Mouse (Mus musculus) adrenal gland, postnatal 4 days (tissue): ENCODE results near the gene Kcnn4. TPM values are rescaled to one million over a fixed set of nuclear protein-coding genes. Genes with fewer than 3 reads are reported as not detected.
A peak's percentile ranks its signal among the peaks of the same experiment; 100 is the strongest.
"Not testable (repeated sequence)": the region's sequence is repeated elsewhere in the genome, so short reads cannot be mapped to it uniquely, and the experiment has no call there.

Experiments
- DNase-seq, 2 experiments: peaks; one replicate each; pipeline ENCODE4 v3.0.0; 2021 to 2022; ENCODE audit warnings: low spot score in 2 of 2, mixed read lengths in 2 of 2
- total RNA-seq, 2 experiments: library from RNA; stranded (reverse); gene quantifications; 2 replicates each; pipeline ENCODE4 v1.2.3; 2021

The Kcnn4 gene
- total RNA-seq, 2 experiments from 2014 or later = 3.0 to 7.3 TPM

DNA sequence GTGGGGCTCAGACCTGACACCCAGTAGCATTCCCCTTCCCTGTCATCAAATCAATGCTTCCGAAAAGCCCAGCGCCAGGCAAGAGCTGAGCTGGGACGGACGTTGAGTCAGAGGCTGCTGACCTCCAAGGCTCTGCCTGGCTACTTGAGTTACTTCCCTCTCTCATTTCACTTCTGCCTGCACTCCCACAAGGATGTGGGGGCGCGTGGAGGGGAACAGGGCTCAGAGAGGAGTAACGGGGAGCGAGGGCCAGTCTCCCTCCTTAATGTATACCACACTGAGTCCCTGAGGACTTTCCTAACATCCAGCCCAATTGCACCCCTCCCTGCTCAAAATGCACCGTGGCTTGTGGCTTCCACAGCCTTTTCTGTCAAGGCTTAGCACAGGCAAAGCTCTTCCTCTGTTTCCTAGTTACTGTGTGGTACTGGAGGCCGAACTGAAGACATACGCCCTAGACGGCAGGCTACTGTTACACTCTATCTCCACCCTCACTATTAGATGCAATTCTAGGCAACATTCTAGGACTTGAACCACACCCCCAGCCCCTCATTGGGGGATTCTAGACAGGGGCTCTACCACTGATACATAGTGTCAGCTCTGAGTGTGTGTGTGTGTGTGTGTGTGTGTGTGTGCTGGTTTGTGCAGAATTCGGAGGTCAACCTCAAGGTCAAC is 19.6 kb downstream of the Kcnn4 start:
- DNase-seq = no peak

DNA sequence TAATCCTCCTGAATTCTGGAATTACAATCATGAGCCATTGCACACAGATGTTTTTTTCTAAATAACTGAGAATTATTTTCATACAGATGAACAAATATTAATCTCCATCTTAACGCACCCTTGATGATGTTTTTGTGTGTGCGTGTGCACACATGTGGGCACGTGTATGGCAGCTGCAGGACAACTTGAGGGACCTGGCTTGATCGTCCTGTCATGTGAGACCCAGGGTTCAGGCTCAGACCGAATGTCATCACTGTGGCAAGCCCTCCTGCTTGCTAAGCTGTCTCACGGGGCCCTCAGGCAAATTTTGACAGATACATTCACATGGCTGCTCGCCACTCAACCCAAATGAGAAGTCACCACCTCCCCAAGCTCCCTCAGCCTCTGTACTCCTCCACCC is 20.4 kb downstream of the Kcnn4 start:
- no peak for DNase-seq

DNA sequence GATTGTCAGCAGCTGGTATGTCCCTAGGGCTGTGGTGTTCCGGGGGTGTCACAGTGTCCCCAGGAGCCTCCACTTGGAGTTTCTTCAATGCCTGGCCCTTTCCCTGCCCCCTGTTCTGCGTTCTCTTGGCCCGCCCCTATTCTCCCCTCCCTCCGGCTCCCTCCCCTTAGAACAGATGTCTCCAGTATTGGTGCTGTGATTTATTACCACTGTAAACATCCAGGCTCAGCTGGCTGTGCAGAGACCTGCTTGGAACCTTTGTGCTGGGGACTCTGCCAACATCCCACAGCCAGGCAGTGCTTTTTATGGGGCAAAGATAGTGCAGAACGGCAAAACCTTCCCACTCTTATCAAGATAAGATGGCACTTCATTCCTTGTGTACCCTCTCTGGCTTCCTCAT is 21.0 kb downstream of the Kcnn4 start:
- DNase-seq = no peak

DNA sequence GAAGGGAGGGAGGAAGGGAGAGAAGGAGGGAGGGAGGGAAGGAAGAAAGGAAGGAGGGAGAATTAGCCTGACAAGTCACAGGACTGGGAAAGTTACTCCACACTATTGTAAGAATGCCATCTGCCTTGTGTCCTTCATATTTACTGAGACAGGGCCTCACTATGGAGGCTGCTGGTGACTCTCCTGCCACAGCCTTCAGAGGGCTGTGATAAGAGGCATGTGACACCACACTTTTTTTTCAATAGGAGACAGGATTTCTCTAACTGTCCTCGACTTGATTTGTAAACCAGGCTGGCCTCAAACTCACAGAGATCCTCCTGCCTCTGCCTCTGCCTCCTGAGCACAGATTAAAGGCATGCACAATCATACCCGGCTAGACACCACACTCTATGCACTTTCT is 21.6 kb downstream of the Kcnn4 start:
- no peak for DNase-seq

DNA sequence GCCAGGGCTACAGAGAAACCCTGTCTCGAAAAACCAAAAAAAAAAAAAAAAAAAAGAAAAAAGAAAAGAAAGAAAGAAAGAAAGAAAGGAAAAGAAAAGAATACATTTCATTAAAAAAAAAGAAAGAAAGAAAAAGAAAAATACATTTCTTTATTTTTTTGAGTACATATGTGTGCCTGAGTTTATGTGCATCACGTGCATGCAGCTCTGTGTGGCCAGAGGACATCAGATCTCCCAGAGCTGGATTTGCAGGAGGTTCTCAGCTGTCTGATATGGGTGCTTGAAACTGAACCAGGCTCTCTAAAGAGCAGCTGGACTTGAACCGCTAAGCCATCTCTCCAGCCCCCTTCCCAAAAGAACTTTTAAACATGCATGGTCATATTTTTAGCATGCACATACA is 24.0 kb downstream of the Kcnn4 start:
- no peak for DNase-seq

DNA sequence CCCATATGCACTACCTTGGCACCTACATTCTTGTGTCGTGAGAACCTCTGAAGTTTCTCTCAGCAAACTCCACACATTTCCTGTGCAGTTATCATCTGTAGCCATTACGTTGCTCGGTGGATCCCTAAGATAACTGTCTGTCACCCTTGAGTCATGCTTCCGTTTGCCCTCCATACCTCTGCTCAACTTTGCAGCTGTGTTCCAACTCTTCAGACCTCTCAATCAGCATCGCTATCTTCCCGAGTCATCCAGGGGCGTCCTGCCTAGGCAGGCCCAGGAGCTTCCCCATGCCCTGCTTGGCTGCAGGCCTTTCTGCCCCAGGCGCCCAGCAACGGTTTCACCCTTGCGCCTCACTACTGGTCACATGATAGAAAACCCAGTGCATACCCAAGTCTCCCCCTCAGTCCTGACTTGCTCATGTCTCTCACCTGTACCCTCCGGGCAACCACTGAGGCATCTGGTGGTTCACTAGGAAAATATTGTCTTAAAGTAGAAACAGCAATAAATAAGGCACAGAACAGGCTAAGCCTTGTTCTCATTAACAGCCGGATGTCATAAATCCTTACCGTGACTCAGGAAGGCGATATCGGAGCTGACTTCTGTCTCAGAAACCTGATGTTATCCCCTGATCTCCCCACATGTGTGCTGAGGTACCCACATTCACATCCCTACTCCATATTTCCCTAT is 24.6 kb downstream of the Kcnn4 start:
- DNase-seq = no peak

DNA sequence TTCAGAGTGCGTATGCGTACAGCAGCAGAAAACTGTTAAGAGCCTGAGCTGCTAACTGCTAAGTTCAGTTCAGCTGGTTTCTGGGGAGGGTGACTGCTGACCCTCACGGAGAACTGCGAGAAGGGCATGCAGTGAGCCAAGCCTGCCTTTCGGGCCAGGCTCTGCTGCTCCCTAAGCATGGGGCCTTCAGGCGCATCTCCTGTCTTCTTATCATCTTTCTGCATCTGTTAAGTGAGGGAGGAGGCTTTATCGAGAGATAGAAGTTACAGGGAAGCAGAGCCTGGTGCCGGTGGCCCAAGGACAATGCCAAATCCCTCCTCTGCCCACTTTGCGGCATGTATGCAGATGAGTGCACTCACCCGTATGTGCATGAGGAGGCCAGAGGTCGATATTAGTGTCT is 26.8 kb downstream of the Kcnn4 start:
- DNase-seq = no peak

DNA sequence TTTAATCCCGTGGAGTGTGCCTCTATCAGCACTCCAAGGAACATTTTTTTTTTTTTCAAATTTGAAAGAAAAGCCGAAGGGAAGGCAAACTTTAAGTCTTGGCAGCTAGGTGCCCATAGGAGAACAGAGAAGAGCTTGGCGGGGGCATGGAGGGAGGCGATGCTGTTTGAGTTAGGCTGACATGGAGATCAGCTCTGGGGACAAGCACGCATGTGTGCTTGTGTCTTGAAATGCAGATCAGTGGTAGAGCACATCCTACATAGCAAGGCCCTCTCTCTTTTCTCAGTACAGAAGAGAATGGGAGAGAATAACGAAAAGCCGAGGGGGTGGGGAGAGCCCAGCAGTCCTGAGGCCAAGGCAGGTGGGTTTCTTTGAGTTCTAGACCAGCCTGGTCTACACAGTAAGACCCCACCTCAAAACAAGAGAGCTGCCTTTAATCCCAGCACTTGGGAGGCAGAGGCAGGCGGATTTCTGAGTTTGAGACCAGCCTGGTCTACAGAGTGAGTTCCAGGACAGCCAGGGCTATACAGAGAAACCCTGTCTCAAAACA is 28.4 kb downstream of the Kcnn4 start:
- no peak for DNase-seq

DNA sequence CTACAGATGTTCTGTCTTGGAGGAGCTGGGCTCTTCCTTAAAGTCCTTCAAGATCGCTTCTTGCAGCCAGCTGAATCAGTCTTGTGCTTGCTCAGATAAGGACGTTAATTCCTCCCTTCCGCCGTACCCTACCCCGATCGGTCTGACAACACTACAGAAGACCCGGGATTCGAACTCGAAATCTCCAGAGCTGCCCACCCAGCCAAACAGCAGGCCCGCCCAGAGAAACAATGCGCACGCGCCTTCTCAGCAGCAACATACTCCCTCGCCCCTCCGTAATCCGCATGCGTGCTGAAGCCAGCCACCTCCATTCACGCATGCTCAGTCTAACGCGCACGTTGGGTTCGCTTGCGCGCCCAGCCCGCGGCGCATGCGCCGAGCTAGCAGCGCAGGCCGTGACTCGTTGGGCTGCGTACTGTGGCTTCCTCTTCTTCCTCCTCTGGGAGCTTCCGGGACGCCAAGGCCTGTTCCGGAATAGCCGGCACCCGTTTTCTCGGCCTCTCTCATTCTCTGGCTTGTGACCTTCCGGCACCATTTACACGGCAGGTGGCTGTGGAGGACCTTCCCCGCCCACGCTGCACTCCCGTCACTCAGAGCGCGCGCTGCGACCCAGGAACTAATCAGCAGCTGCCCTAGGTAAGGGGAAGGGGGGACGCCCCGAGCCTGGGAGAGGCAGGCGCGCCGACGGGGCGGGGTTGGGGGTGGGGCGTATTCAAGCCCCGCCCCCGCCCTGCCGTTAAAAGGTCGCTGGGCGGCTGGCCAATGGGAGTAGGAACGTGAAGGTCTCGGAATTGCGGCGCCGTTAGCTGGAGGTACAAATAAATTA is 29.4 kb downstream of the Kcnn4 start, which contains the start of gene Smg9:
TSS of gene Smg9 (plus strand) at position 364 of the 826 bp plus-strand sequence.
- peak; percentile 83 to 95 for DNase-seq

DNA sequence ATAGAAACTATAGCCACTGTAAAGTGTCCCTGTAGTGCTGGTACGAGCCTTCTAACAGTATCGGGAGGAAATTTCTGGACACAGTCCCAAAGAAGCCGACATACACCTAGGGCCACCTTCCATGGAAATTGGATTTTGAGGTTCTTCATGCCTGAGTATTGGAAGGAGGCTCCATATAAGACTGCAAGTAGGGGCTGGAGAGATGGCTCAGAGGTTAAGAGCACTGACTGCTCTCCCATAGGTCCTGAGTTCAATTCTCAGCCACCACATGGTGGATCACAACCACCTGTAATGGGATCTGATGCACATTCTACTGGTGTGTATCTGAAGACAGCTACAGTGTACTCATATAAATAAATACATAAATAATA is 30.0 kb downstream of the Kcnn4 start:
- DNase-seq = no peak

DNA sequence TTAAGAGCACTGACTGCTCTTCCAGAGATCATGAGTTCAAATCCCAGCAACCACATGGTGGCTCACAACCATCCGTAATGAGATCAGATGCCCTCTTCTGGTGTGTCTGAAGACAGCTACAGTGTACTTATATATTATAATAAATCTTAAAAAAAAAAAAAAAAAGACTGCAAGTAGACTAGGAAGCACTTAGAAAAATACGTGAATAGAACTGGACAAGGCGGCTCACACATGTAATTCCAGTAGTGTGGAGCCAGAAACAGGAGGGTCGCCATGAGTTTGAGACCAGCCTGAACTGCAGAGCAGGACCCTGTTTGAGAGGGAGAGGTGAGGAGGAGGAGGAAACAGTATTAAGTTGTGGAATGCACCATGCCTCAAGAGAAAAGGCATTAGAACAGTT is 30.4 kb downstream of the Kcnn4 start:
- not testable (repeated sequence) for DNase-seq

DNA sequence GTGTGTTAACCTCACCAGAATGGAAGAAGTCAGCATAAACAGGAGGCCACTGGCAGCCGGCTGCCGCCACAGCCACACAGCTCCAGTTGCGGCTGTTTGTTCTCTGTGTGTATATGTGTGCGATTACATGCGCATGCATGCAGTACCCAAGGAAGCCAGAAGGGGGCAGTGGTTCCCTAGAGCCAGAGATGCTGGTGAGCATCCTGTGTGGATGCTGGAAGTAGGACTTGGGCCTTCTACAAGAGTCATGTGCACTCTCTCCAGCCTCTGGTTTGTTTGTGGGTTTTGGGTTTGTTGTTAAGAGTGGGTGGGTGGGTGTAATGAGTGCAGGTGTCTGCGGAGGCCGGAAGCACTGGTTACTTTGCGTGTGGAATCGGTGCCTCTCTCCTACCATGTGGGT is 32.8 kb downstream of the Kcnn4 start:
- DNase-seq = no peak

DNA sequence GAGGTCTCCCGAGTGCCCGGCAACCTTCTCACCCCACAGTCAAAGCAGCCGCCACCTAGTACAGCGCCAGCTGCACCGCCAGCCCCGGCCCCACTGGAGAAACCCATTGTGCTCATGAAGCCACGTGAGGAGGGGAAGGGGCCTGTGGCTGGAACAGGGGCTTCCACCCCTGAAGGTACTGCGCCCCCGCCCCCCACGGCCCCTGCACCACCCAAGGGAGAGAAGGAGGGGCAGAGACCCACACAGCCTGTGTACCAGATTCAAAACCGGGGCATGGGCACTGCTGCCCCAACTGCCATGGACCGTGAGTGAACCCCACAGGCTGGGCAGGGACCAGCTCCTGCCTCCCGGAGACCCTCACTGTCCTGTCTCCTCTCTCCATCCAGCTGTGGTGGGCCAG is 35.6 kb downstream of the Kcnn4 start:
- DNase-seq = no peak

DNA sequence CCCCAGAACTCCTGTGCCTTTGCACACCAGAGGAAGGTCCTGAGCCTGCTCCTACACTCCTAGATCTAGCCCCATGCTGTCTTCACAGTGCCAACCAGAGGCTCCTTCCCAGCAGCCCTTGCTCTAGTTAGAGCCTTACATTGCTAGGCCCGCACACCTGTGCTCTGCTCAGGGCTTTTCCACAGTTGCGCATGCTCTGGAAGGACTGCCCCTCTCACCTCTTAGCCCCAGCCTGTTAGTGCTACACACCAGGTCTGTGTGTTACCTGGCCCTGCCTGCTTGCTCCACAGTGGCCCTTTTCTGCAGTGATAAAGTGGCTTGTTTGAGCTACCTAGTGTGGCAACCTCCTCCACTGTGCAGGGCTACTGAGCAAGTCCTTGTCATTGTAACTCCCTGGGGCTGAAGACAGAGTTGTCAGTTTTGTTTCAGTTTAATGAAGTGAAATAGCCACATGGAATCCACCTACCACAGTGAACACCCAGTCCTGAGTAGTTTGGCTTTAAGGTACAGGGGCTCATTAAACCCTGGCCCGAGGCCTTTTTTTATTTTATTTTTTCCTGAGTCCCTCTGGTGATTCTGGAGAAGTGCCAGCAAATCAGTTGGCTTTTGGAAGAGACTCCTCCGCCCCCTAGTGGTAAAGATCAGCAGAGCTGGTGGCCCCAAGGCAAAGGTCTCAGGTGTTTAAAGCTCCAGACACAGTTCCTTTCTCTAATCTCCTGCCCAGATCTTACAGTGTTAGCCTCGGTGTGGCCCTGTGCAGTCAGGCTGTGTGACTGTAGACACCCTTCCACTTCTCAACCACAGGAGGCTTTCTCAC is 36.7 kb downstream of the Kcnn4 start:
- DNase-seq = peak in 1 of 2 experiments; percentile 66

DNA sequence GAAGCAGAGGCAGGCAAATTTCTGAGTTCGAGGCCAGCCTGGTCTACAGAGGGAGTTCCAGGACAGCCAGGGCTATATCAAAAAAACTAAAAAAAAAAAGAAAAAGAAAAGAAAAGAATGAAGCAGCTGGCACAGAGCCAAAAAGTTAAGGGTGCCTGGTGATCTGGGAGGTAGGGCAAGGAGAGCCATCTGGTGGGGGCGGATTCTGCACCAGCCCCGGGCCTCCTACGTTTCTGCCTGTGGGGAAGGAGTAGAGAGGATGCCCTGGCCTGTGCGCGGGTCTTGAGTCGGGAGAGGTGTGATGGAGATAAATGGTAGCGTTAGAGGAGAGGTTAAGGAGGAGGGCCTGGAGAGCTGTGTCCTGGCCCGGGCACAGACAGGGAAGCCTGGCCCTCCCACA is 38.1 kb downstream of the Kcnn4 start:
- DNase-seq = no peak

DNA sequence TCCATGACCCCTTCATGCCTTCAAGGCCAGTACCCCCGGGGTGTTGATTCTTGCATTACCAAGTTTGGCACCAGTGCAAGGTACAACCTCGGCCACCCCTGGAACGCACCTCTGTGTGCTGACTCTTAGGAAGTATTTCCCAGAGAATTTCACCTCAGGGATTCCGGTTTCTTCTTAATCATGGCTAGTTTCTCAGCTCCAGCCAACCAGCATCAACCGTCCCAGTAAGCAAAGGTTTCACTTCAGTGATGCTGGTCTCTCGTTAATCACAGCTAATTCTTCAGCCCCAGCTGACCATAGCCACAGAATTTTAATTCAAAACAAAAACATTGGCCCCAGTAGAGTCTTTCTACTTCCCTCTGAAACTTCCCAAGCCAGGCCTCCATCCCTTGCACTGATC is 40.1 kb downstream of the Kcnn4 start:
- no peak for DNase-seq

DNA sequence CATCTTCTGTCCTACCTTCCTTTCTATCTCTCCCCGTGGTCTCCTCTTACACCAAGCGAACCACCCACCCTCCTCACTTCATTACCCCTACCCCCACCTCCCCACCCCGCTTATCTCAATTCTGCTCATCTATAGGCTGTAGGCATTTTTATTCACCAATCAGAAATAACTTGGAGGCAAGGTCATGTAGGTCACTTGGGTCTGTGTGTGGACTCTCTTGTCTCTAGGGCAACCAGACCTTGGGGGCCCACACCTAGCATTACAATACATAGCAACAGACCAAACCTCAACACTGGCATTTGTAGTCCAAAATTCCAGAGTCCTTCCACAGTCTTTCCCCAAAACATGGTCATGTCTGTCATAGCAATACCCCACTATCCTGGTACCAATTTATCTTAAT is 40.8 kb downstream of the Kcnn4 start:
- no peak for DNase-seq

DNA sequence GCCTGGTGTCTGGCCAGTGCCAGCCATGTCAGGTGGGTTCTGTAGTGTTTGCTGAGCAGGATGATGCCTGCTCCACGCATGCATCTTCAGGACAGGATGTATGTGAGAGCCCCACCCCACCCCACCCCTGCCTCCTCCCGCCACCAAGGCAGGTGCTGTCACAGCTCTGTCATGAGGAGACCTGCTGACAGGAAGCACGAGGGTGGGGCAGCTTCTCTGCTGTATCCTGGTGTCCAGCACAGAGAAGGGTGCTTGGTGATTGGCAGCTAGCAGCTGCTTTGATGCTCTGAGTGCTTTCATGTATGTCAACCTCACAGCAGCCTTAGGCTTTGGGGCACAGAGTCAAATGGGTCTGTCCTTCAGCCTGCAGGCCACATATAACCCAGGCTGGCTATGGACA is 43.6 kb downstream of the Kcnn4 start:
- DNase-seq = no peak

DNA sequence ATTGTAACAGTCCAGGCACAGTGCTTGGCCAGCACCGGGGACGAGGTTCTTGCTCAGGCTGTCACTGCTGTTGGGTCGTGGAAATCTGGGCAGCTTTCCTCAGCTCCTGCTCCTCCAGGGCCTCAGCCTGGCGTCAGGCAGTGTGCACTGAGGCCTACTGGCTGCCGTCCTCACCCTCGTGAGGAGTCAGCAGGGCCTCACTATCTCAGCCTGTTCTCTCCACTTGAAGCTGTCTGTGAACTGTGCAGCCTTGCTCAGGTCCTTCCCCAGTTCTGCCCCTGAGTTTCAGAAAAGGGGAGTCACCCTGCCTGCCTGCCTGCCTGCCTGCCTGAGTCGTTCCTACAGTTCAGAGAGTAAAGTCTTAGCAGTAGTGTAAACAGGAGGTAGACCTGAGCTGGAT is 45.2 kb downstream of the Kcnn4 start:
- no peak for DNase-seq

DNA sequence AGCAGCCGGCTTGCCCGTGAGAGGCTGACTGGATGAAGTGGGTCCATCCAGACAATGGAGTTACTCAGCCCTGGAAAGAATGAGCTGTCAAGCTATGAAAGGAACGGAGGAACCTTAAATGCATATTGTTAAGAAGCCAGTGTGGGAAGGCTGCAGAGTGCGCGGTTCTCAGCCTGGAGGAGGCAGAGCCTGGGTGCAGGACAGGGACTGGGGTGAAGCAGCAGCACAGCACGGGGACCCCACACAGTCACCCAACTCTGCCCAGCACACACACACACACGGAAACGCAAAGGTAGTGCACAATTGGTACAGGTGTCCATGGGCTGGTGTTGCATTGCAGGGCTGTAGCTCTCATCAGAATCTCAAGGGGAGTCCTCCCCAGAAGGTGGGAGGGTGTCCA is 49.5 kb downstream of the Kcnn4 start:
- no peak for DNase-seq

DNA sequence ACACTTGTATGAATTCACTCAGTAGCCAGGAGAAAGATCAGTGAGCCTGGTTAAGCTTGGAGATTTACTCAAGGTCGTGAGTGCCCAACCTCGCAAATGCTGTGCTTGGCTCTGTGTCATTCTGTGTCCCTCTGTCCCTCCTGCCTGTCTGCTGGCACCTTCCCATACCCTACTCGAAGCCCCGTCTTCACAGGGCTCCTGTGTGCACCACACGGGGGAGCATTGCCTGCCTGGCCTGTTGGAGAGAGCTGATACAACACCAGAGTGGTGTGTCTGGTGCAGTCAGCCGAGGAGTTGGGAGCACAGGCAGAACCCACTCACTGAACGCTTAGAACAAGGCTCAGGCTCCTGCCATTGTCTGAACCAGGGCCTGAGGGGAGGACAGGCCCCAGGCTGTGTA is 51.6 kb downstream of the Kcnn4 start:
- DNase-seq = no peak
